Mouse (Mus musculus): ENCODE data around the gene Akr1d1.

Akr1d1 gene

GRCm38 (mm10) chr6:37571939-37572338, 42.0 kb downstream of the Akr1d1 start:
- no peak for DNase-seq

- DNase-seq = no peak
These were observed 43.0 kb downstream of the Akr1d1 start for GRCm38 (mm10) chr6:37572935-37573334.

DNA sequence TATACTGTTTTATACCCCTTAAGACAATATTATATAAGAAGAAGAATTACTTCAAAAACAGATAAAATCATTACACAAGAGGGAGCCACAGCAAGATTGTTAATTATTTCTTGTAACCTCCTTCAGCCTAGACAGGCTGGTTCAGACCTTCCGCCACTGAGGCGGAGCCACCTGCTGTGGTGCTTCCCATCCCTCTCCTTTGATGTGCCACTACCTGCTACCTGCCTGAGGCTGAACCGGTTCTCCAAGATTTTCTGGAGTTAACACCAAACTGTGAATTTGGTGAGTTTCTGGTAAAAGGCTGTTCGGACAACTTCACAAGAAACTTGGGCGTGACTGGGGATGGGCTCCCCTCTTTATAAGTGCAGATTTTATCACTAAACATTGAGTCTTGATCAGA, 50.5 kb downstream of the Akr1d1 start:
- DNase-seq = no peak

DNA sequence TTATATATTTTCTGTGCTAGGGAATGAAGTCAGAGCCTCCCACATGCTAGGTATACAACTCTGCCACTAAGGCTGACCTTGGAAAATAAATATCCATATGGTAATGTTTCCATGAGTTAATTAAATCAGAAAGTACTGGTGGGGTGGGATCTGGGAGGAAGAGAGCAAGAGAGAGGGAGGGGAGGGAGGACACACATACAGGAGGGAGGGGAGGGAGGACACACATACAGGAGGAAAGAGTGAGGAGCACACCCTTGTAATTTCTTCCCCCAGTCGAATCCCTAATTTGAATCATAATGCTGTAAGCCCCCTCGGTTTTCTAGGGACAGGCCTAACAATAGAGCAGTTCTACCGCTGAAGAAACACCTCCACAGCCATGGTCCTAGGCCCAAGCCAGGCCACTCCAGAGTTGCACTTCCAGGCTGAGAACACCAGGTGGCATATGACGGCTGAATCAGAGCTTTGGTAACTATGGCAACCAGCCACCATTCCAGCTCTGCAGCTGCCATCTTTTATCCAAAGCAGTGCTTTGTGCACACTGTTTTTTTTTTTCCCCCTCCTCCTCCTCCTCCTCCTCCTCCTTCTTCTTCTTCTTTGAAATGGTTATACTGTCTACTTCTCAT, 59.5 kb downstream of the Akr1d1 start:
- peak; percentile 64 for DNase-seq

DNA sequence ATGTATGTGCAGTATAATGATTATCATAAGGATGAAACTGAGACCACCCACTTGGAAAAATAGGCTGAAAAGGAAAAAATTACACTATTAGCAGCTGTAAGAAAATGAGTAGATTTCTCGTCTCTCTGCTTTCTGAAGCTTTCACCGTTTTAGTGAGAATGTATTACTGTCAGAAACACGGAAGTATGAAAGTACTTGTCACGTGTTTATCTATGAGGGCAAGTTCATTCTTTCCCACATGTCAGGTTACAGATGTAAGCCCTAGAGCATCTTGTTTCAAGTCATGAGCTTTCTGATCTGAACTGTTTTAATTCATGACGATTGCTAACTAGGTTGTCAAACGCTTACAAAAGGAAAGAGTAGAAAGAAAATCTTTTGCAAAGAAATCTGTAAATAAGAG, 60.8 kb downstream of the Akr1d1 start:
- DNase-seq = no peak

- peak; percentile 21 for DNase-seq
These were observed 62.4 kb downstream of the Akr1d1 start for GRCm38 (mm10) chr6:37592101-37593032.

- no peak for DNase-seq
These were observed 63.0 kb downstream of the Akr1d1 start for GRCm38 (mm10) chr6:37593033-37593374.

DNA sequence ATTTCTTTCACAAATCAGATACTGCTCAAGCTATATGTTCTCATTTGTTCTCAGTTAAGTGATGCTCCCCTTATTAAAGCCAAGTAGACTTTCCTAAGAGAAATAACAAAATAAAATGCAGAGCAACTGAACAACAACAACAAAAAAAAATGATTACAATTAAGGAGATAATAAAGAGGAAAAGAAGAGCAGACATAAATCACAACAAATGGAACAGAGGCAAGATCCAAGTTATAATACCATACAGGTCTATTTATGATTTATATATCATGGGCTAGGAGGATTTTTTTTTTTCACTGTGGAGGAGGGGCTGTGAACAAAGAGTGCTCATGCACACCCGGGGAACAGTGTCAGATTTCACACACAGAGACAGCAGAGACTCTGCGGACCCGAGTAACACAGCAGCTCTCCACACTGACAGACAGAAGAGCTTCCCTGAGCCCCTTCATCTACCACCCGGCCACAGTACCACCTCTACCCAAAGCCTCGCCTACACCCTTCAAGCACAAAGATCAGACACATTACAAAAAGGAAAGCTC, 63.6 kb downstream of the Akr1d1 start:
- DNase-seq = no peak

DNA sequence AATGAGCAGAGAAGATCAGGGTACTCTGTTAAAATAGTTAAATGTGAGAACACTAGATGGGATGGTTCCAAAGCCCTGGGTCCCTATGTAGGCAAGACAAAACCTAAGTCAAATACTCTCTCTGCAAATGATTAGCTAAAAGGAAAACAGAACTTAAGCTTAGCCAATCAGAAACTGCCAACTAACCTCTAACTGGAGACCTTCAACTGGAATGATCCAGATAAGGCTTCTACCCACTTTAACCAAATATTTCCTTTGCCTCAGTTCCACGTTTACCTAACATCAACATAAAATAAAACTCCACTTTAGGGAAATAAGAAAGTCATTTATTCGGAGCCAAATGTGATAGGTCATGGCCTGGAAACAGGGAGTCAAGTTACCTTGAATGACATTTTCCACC, 67.1 kb downstream of the Akr1d1 start:
- no peak for DNase-seq

- DNase-seq = no peak
These were observed 68.1 kb downstream of the Akr1d1 start for GRCm38 (mm10) chr6:37598033-37598432.

GRCm38 (mm10) chr6:37600976-37601498, 71.1 kb downstream of the Akr1d1 start:
- DNase-seq = no peak

DNA sequence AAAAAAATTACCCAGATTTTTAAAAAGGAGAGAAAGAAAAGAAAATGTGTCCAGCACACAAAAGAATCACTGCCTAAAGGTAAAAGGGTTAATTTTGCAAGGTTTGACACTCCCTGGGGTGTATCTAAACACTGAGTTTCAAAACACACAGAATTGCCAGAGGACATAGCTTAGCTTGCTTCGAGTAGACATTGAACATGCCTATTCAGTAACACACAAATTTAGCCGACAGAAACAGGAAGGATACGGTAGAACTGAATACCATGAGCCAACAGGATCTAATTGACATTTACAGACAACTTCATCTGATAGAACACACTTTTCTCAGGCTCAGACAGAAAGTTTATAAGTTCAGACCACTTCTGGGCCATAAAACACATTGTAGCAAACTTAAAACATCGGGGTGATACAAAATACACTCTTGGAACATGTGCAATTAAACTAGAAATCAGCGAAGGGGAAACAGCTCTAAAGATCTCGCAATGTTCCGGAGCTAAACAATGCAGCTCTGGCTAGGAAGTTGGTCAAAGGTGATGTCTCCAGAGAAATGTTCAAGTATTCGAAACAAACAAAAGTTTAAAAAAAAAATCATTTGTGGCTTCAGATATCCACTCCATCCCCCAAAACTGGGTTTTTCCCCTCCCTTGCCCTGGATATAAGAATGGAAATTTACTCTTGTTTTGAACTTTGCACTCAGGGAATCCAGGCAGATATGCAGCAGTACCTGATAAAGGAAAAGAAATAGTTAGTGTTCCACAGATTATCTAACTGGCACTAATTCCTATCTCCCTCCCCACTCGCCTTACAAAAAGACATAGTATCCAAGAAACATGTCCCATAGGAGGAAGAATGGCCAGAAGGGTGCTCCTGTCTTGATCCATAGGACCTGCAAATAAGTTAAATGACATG, 73.1 kb downstream of the Akr1d1 start:
- DNase-seq = no peak

DNA sequence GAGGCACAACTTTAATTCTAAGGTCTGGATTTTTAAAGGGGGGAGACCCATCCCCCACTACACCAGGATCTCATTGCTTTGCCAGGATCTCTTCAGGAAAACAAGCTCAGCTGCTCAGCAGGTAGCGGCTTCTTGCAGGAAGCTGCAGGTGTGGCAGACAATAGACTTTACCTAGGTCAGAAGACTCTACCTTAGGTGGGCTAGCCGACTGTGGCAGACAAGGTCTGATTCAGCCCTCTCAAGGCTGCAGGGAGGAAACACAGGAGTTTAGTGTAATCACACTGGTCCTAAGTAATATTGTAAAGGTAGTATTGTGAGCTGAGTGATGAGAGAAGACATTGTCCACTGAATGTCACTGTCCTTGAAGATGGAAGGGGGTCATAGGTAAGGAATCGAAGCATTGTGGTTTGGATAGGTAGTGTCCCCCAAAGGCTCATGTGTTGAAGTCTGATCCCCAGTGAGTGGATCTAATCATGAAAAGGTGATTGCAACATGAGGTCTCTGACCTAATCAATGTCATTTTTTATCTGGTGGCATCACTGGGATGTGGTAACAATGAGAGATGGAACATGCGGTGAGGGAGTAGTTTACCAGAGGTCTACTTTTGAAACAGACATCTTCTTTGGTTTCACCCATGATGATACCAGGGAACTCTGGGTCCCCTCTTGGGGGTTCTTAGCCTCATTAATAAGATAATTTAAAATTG, 74.4 kb downstream of the Akr1d1 start:
- DNase-seq = no peak

DNA sequence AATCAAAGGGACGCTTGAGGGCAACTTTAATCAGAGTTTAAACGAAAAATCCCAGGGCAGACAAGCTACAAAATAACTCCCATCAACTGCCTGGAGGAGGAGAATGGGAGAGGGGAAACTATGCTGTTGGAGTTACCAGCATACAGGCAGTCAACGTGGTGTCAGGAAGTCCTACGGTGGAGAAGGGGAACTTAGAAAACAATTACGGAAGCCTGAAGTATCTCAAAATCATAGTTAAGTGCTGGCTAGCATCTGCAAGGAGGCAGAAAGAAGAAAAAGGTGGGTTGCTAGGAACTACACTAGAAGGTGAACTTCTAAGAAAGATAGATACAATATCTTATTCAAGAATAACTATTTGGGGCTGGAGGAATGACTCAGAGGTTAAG, 74.9 kb downstream of the Akr1d1 start:
- no peak for DNase-seq

DNA sequence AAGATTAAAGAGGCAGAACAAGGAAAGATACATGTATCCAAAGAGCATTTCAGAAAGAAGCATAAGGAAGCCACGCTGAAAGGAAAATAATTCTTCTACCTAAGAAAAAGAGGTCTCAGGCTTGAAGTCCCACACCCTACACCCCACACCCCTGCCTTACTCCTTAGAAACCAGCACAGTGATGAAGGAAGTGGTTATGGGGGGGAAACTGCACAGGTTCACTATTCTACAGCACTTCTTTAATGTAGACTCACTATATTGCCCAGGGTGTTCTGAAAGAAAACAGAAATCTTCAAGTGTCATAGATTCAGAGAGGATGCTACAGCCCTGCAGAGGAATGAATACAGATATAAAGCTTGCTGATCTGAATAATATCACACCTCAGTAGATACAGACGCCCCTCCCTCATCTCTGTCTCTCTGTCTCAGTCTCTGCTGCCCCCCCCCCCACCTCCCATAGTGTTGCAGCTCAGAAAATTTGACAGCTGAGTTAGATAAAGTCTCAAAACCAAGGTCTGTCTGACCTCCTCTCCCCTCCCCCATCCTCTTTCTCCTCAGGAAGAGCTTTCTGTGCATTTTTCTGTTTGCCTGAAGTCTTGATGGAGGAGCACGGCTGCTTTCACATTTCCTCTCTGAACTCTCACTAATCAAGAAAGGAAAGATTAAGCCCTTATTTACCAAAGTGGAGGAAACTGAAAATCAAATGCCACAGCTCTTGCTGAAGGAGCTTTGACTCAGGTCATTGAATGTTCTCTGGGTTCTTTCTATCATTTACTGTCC, 77.7 kb downstream of the Akr1d1 start:
- no peak for DNase-seq

- DNase-seq = no peak
These were observed 82.8 kb downstream of the Akr1d1 start for GRCm38 (mm10) chr6:37612603-37613284.

GRCm38 (mm10) chr6:37615490-37615889, 85.5 kb downstream of the Akr1d1 start:
- DNase-seq = no peak

DNA sequence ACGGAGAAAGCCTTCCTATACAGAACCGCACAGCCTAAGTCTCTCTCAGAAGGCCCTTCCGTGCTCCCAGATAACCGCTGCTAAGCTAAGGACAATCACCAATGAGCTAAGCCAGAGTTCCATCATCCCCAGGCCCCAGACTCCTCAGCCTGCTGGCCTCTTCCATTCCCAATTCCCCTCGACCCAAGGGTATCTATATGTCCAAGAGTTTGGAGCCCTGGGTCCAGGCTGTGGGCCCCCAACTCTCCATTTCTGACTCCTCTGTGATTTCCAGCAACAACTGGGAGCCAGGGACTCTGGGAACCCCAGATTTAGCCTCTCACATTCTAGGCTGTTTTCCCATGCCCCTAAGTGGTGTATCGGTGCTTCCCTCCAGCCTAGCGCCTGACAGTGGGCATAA, 86.2 kb downstream of the Akr1d1 start:
- DNase-seq = no peak

GRCm38 (mm10) chr6:37617431-37618011, 87.5 kb downstream of the Akr1d1 start:
- no peak for DNase-seq
